Mouse (Mus musculus): ENCODE data around the gene Gm9918.

Gene Gm9918

DNA sequence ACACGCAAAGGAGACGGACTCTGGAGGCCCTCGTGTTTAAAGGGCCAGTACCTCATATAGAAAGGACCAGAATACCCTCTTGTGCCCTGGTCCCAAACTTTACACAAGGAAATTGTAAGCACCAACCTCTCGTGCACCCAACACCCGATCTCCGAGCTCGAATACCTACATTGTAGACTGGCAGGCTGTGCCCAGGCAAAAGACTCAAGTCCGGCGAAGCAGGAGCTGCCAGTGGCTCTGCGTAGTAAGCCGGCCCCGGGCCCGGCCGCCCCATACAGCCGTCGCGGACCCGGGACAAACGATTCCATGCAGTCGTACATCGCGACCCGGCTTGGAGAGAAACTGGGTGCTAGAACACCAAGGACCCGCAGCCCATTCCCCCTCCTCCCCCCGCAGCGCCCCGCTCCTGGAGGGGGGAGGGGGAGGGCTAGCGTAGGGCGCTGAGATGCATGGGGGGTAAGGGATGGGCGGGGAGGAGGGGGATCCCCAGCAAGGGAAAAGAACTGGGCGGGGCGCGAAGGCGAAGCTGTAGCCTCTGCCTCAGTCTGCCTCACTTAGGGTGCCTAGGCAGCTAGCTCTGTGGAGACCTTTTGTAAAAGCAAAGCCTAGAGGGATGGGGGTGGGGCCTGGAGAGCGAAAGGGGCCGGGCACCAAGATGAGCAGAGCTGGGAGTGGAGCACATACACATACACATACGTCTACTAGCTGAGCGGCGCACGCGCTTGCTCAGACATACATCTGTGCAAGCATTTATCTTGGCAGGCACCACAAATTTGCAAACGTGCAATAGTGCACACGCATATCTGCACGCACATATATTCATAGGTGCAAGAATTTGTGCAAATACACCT lies 24.2 kb upstream of the Gm9918 start:
- DNase-seq = peak; percentile 71

DNA sequence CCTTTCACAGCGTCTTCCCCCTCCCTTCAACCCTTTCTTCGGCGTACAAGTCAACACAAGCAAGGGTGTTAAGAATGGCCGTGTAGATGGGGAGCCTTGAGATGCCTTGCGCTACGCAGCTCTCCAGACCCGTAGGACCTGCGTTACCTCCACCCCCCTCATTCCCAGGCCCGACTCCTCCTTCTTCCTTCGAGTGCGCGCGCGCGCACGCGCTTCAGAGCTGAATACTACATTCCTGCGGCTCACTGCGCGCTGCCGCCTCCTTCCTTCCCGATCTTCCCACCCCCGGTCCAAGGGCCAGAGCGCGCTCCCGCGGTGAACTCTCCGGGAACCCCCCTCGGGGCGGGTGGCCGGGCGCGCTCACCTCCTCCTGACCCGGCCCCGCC lies 23.5 kb upstream of the Gm9918 start:
- peak; percentile 75 for DNase-seq

GRCm38 (mm10) chr15:102247252-102248130 lies 22.9 kb upstream of the Gm9918 start:
- DNase-seq = peak; percentile 68

DNA sequence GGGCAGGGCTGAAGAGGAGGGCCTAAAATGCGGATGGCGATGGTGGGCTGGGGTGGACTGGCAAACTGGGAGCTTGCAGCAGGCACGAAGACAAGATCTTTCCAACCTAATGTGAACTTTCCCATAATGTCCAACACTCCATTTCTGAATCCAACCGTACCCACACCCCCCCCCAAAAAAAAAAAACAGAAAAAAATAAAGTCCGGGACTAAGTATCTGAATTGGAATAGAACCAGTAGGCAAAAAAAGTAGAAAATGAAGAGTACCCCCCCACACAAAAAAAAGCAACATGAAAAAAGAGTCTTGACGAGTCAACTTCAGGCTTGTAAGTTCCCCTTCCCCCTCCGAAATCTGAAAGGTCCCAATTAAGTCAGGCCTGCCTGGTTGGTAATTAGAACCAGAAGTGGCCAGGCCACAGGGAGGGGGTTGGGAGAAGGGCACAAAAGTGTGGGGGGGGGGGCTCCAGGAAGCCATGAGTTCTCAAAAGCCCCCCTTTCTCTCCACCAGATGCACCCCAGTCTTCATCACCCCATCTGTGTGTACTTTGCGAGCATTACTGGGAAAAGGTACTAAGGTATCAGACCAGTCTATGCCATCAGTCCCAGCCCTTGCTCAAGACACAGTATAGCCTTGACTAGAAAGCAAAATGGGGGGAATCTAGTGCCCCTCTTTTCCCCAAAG lies 22.1 kb upstream of the Gm9918 start:
- no peak for DNase-seq

- DNase-seq = no peak
Measured at GRCm38 (mm10) chr15:102248812-102249191, 21.6 kb upstream of the Gm9918 start.

- peak; percentile 56 for DNase-seq
Measured at GRCm38 (mm10) chr15:102249251-102249691, 21.1 kb upstream of the Gm9918 start.

GRCm38 (mm10) chr15:102249967-102250366 lies 20.4 kb upstream of the Gm9918 start:
- DNase-seq = no peak

DNA sequence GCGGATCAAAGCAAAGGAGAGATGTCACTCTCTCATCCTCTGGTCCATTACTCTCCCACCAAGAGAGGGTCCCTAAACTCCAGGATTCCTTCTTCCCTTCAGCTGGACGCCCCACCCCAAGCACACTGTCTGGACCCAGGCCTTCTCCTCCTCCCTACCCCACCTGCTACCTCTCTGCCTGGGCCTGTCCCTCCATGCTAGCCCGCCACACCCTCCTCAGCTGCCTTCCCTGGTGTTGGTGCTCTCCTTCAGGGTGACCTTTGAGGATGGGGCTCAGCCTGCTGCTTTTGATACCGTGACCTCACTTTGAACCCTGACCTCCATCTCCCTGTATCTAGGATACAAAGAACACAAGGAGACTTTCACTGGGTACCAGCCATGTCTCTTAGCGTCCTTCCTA lies 19.8 kb upstream of the Gm9918 start:
- no peak for DNase-seq

GRCm38 (mm10) chr15:102255547-102256255 lies 14.7 kb upstream of the Gm9918 start:
- DNase-seq = no peak

GRCm38 (mm10) chr15:102256431-102257201 lies 13.7 kb upstream of the Gm9918 start:
- DNase-seq = no peak

DNA sequence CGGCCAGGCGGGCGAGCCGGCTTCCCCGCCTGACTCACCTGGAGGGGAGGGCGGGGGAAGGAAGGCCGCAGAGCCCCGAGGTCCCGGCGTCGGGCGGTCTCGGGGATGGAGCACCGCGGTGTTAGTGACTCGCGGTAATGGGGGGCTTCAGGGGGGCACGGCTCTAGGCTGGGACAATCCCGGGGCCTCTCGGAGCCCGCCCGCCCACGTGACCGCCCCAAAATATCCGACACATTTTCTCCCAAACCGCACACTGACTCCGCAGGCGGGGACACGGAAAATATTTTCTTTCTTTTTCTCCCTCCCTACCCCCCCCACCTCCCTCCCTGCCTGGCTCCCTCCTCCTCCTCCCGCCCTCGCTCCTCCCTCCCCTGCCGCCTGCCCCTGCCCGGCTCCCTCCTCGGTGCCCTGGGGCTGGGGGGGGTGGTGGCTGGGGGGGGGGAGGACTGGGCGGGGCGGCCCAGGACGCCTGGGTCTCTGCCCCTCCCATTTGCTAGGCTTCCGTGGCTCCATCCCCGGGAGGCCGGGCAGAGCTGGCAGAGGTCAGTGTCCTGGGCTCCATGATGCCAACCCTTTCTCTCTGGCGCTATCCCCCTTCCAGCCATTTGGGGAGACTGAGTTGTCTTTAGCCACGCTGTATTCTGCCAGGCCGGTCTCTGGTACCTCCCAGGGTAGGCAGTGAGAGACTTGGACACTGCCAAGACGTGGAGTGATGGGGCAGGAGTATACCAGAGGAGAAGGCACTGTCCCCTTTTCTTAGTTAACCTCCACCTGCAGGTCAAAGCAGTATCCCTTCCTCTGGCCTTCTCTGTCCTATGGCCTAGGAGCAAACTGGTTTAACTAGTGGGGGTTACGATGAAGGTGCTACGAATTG lies 12.9 kb upstream of the Gm9918 start, which contains the start of gene Rarg:
Gene Rarg, minus strand, starts transcription at position 316 of the 874 bp plus-strand sequence.
- DNase-seq = no peak

- no peak for DNase-seq
Measured at GRCm38 (mm10) chr15:102258076-102258470, 12.3 kb upstream of the Gm9918 start.

DNA sequence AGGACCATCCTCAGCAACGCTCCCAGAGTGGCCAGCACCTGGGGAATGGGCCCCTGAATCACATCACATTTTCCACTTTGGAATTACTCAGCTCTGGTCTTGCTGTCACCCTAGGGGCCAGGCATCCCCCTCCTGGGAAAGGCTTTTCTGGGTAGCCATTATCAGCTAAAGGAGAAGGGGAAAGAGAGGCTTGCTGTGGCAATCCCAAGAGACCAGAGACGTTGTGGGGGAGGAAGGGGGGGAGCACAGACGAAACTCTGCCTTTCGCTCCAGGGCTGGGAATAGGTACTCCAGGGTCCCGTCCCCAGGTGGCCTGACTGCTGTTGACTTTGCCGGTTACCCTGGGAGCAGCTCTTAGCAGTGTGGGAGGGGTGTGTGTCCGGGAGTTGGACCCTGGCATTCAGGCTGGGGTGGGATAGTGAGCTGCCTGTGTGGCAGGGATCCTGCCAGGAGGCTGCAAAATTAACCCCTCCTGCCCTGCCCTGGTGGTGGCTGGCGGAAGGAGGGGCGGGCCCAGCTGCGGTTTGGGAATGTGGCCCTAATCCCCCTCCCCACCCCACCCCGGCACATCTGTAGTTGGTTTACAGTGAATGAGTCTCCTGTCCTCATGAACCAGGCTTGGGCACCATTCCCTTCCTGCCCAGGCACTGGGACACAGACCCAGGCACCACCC lies 11.6 kb upstream of the Gm9918 start:
- no peak for DNase-seq

- DNase-seq = no peak
Measured at GRCm38 (mm10) chr15:102262582-102262981, 7.8 kb upstream of the Gm9918 start.

GRCm38 (mm10) chr15:102263037-102263436 lies 7.3 kb upstream of the Gm9918 start:
- DNase-seq = peak; percentile 41

- DNase-seq = no peak
Measured at GRCm38 (mm10) chr15:102265548-102265947, 4.8 kb upstream of the Gm9918 start.

GRCm38 (mm10) chr15:102271441-102271840 lies 1.1 kb downstream of the Gm9918 start:
- no peak for DNase-seq

- DNase-seq = no peak
Measured at GRCm38 (mm10) chr15:102273982-102274716, 3.8 kb downstream of the Gm9918 start.

DNA sequence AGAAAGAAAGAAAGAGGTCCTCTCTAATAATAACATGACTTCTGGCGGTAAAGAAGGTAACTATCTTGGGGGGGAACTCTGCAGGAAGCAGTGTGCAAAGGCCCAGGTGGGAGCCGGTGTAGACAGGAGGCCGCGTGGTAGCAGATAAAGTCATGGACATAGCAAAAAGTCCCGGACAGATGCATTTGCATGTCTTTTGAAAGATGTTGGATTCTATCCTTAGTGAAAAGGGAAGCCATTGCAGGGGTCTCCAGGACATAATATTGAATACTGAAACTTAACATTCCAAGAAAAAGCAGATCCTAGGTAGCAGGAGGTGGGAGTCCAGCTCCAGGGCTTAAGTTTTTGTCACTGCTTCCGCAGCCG lies 8.3 kb downstream of the Gm9918 start:
- peak; percentile 37 for DNase-seq
